Mouse (Mus musculus) heart, adult 9 months (tissue): ENCODE measurements around the gene Il31.

Source experiments
- DNase-seq, 2 experiments: peaks; one replicate each; pipeline ENCODE4 v3.0.0; 2022; ENCODE audit warnings: low spot score in 2 of 2

Il31 gene

GRCm38 (mm10) chr5:123470784-123471400, 18.4 kb downstream of the Il31 start:
- no peak for DNase-seq

- no peak for DNase-seq
Observed at GRCm38 (mm10) chr5:123464638-123465037, 24.7 kb downstream of the Il31 start.

GRCm38 (mm10) chr5:123461420-123461819, 27.9 kb downstream of the Il31 start:
- DNase-seq = no peak

- no peak for DNase-seq
Observed at GRCm38 (mm10) chr5:123451886-123452285, 37.4 kb downstream of the Il31 start.

GRCm38 (mm10) chr5:123444849-123445334, 44.4 kb downstream of the Il31 start:
- no peak for DNase-seq

- DNase-seq = peak; percentile 66 to 77
Observed at GRCm38 (mm10) chr5:123444069-123444468, 45.2 kb downstream of the Il31 start.

GRCm38 (mm10) chr5:123442283-123442682, 47.0 kb downstream of the Il31 start:
- DNase-seq = no peak

- no peak for DNase-seq
Observed at GRCm38 (mm10) chr5:123440664-123441063, 48.6 kb downstream of the Il31 start.

GRCm38 (mm10) chr5:123439941-123440340, 49.3 kb downstream of the Il31 start:
- no peak for DNase-seq

GRCm38 (mm10) chr5:123439312-123439711, 50.0 kb downstream of the Il31 start:
- no peak for DNase-seq

- no peak for DNase-seq
Observed at GRCm38 (mm10) chr5:123438381-123438780, 50.9 kb downstream of the Il31 start.

GRCm38 (mm10) chr5:123436780-123437175, 52.5 kb downstream of the Il31 start:
- DNase-seq = peak; percentile 43 to 63

- DNase-seq = peak; percentile 56 to 65
Observed at GRCm38 (mm10) chr5:123436071-123436779, 53.1 kb downstream of the Il31 start.

GRCm38 (mm10) chr5:123432305-123432874, 56.9 kb downstream of the Il31 start:
- DNase-seq = no peak

- DNase-seq = peak; percentile 77 to 85
Observed at GRCm38 (mm10) chr5:123431524-123432304, 57.6 kb downstream of the Il31 start.
